Mouse (Mus musculus) heart, postnatal 0 days (tissue): ENCODE results near the gene Ppil1.

Experiments used
- CTCF ChIP-seq: IDR thresholded peaks from 2 replicates; pipeline ENCODE4 v1.5.1; 2016; ENCODE audit warnings: antibody characterized with exemption, control low read depth, low read depth
- EP300 ChIP-seq: IDR thresholded peaks from 2 replicates; pipeline ENCODE4 v1.6.1; 2016; ENCODE audit warnings: antibody characterized with exemption, low read depth

GRCm38 (mm10) chr17:29260501-29260900 lies 3.5 kb downstream of the Ppil1 start:
- TF ChIP-seq CTCF, result no peak
- TF ChIP-seq EP300, result no peak
